In the genomic region with DNA sequence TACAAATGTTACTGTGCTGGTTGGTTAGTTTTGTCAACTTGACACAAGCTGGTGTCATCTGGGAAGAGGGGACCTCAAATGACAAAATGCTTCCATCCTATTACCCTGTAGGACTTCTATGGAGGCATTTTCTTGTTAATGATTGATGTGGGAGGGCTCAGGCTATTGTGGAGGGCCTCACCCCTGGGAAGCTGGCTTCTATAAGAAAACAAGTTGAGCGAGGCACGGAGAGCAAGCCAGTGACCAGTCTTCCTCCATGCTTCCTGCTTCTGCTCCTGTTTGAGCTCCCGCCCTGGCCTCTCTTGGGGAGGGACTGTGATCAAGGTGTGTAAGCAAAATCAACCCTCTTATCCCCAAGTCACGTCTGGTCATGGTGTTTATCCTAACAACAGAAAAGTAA, we compare ENCODE assay signal across 17 mouse cellular contexts. TPM values are rescaled to one million over a fixed set of nuclear protein-coding genes. Genes with fewer than 3 reads are reported as not detected.
A peak's percentile ranks its signal among the peaks of the same experiment; 100 is the strongest.
DNase-seq lines count a peak whose midpoint lies in the region; ATAC-seq lines count a peak whose summit lies in the region.
"Had no signal": no experiment of that assay in that cellular context is flagged by ENCODE, and none has a peak within 500 bp of the region (broad histone marks: within the 10 kb centered on the region; RNA-seq: fewer than 3 reads in every experiment).

No protein-coding gene starts in this region.

- ATAC-seq in heart, embryonic 13.5 days (ENCODE audit: extremely low read depth, insufficient number of reproducible peaks, low FRiP score, low TSS enrichment) = no peak
- peak; percentile 68; the same call in 1 of the 2 replicates for ATAC-seq in kidney, embryonic 15.5 days (replicated peaks; ENCODE audit: low FRiP score)
- ATAC-seq in hindbrain, embryonic 14.5 days (ENCODE audit: low FRiP score) = no peak
- ATAC-seq in limb, embryonic 11.5 days (ENCODE audit: insufficient number of reproducible peaks, low FRiP score, low TSS enrichment, low read depth) = no peak
- no peak for ATAC-seq in activated CD4-positive, CD25-positive, alpha-beta regulatory T cell, adult 4 months

- H3K36me3 ChIP-seq in heart, embryonic 13.5 days = no peaks in the 10 kb centered on the region
- no peaks in the 10 kb centered on the region for H3K36me3 ChIP-seq in heart, embryonic 10.5 days
- no peaks in the 10 kb centered on the region for H3K36me3 ChIP-seq in kidney, embryonic 15.5 days
- H3K36me3 ChIP-seq in hindbrain, embryonic 14.5 days (replicated peaks; ENCODE audit: control insufficient read depth, insufficient read depth) = no peaks in the 10 kb centered on the region
- no peaks in the 10 kb centered on the region for H3K36me3 ChIP-seq in limb, embryonic 11.5 days (ENCODE audit: control insufficient read depth, insufficient read depth, low read length)
- H3K36me3 ChIP-seq: embryonic facial prominence, embryonic 15.5 days; forebrain, embryonic 12.5 days; liver, embryonic 13.5 days; midbrain, embryonic 12.5 days had no signal

- H3K9ac ChIP-seq in heart, embryonic 13.5 days = no peak overlapping the region
- H3K9ac ChIP-seq in kidney, embryonic 15.5 days = no peak overlapping the region
- H3K9ac ChIP-seq in hindbrain, embryonic 14.5 days = no peak overlapping the region
- H3K9ac ChIP-seq in limb, embryonic 11.5 days (ENCODE audit: low read length) = no peak overlapping the region
- H3K9ac ChIP-seq: embryonic facial prominence, embryonic 15.5 days; forebrain, embryonic 12.5 days; liver, embryonic 13.5 days; midbrain, embryonic 12.5 days had no signal

- no peak for DNase-seq in heart, embryonic 10.5 days (ENCODE audit: low spot score)
- no peak for DNase-seq in kidney, postnatal 14 days
- DNase-seq in hindbrain, embryonic 14.5 days (ENCODE audit: low spot score) = no peak
- DNase-seq in limb, embryonic 11.5 days (ENCODE audit: low spot score) = peak; percentile 18
- DNase-seq in B cell, adult 2 months = no peak
- DNase-seq: adrenal gland, adult 2 months; cerebellum, adult 11-12 months; kidney, postnatal 36 days; liver, embryonic 13.5 days; lung, postnatal 14 days; thymus, adult 2 months had no signal

- peak overlapping the region; percentile 48 for H3K27ac ChIP-seq in heart, embryonic 13.5 days (replicated peaks)
- no peak overlapping the region for H3K27ac ChIP-seq in heart, embryonic 10.5 days
- H3K27ac ChIP-seq in kidney, embryonic 15.5 days = peak overlapping the region; percentile 51; the same call in 1 of the 2 replicates
- peak overlapping the region; percentile 60 for H3K27ac ChIP-seq in hindbrain, embryonic 14.5 days
- no peak overlapping the region for H3K27ac ChIP-seq in limb, embryonic 11.5 days (replicated peaks; ENCODE audit: low read depth, low read length)
- H3K27ac ChIP-seq: embryonic facial prominence, embryonic 15.5 days; forebrain, embryonic 12.5 days; liver, embryonic 13.5 days; midbrain, embryonic 12.5 days had no signal

- no peaks in the 10 kb centered on the region for H3K27me3 ChIP-seq in heart, embryonic 13.5 days (replicated peaks)
- H3K27me3 ChIP-seq in heart, embryonic 10.5 days (ENCODE audit: insufficient read depth, poor library complexity, severe bottlenecking) = no peaks in the 10 kb centered on the region
- no peaks in the 10 kb centered on the region for H3K27me3 ChIP-seq in kidney, embryonic 15.5 days
- H3K27me3 ChIP-seq in hindbrain, embryonic 14.5 days (ENCODE audit: control insufficient read depth, insufficient read depth, low read length) = no peaks in the 10 kb centered on the region
- H3K27me3 ChIP-seq in limb, embryonic 11.5 days (ENCODE audit: control insufficient read depth, insufficient read depth, low read length) = no peaks in the 10 kb centered on the region
- H3K27me3 ChIP-seq: embryonic facial prominence, embryonic 15.5 days; forebrain, embryonic 12.5 days; liver, embryonic 13.5 days had no signal

- H3K9me3 ChIP-seq in heart, embryonic 13.5 days = no peaks in the 10 kb centered on the region
- no peaks in the 10 kb centered on the region for H3K9me3 ChIP-seq in heart, embryonic 10.5 days
- H3K9me3 ChIP-seq in kidney, embryonic 15.5 days (replicated peaks) = no peaks in the 10 kb centered on the region
- H3K9me3 ChIP-seq in hindbrain, embryonic 14.5 days (ENCODE audit: control insufficient read depth, low read length) = no peaks in the 10 kb centered on the region
- H3K9me3 ChIP-seq in limb, embryonic 11.5 days (ENCODE audit: control insufficient read depth, low read length) = no peaks in the 10 kb centered on the region
- H3K9me3 ChIP-seq: embryonic facial prominence, embryonic 15.5 days; forebrain, embryonic 12.5 days; liver, embryonic 13.5 days; midbrain, embryonic 12.5 days had no signal

- no peak overlapping the region for H3K4me3 ChIP-seq in heart, embryonic 13.5 days
- no peak overlapping the region for H3K4me3 ChIP-seq in heart, embryonic 10.5 days
- no peak overlapping the region for H3K4me3 ChIP-seq in kidney, embryonic 15.5 days (replicated peaks)
- H3K4me3 ChIP-seq in hindbrain, embryonic 14.5 days (replicated peaks; ENCODE audit: low read length) = no peak overlapping the region
- no peak overlapping the region for H3K4me3 ChIP-seq in limb, embryonic 11.5 days (ENCODE audit: low read depth, low read length)
- H3K4me3 ChIP-seq: embryonic facial prominence, embryonic 15.5 days; forebrain, embryonic 12.5 days; liver, embryonic 13.5 days; midbrain, embryonic 12.5 days had no signal

- 50% methylated on average over 4 of the region's 4 CpGs for WGBS in heart, embryonic 13.5 days
- 53% methylated on average over 4 of the region's 4 CpGs for WGBS in heart, embryonic 10.5 days
- 41% methylated on average over 4 of the region's 4 CpGs for WGBS in kidney, embryonic 15.5 days
- 23% methylated on average over 4 of the region's 4 CpGs for WGBS in hindbrain, embryonic 14.5 days
- 68% methylated on average over 4 of the region's 4 CpGs for WGBS in limb, embryonic 11.5 days

- peaks cover 18% of the 10 kb centered on the region for H3K4me1 ChIP-seq in heart, embryonic 13.5 days
- 0 out of 2 replicates have a peak, but pooled peaks cover 3% of the 10 kb centered on the region for H3K4me1 ChIP-seq in heart, embryonic 10.5 days
- H3K4me1 ChIP-seq in kidney, embryonic 15.5 days = peaks cover 18% of the 10 kb centered on the region
- peaks cover 27% of the 10 kb centered on the region for H3K4me1 ChIP-seq in hindbrain, embryonic 14.5 days (replicated peaks; ENCODE audit: control insufficient read depth, insufficient read depth, low read length)
- H3K4me1 ChIP-seq in limb, embryonic 11.5 days (ENCODE audit: control insufficient read depth, insufficient read depth, low read length) = peaks cover 7% of the 10 kb centered on the region

- H3K4me2 ChIP-seq in heart, embryonic 13.5 days = no peak overlapping the region
- no peak overlapping the region for H3K4me2 ChIP-seq in kidney, embryonic 15.5 days
- H3K4me2 ChIP-seq in hindbrain, embryonic 14.5 days (replicated peaks) = no peak overlapping the region
- no peak overlapping the region for H3K4me2 ChIP-seq in limb, embryonic 11.5 days (ENCODE audit: low read depth, severe bottlenecking)
- H3K4me2 ChIP-seq: embryonic facial prominence, embryonic 15.5 days; forebrain, embryonic 12.5 days; liver, embryonic 13.5 days; midbrain, embryonic 12.5 days had no signal

RNA-seq across cellular contexts. Expression of a gene that starts 15.6 kb away (rescaled TPM):
- polyA plus RNA-seq in heart, embryonic 13.5 days (2015; fragmentation: Nextera tagmentation; extraction: Ambion mirVana) = 0.55 and 1.3 TPM in 2 replicates
- 0.73 and 0.78 TPM in 2 replicates for polyA plus RNA-seq in heart, embryonic 10.5 days (2016; fragmentation: Nextera tagmentation; extraction: Ambion mirVana)
- 1.6 and 2.0 TPM in 2 replicates for polyA plus RNA-seq in kidney, embryonic 15.5 days (2015; fragmentation: Nextera tagmentation; extraction: Ambion mirVana)
- 14.4 and 15.5 TPM in 2 replicates for polyA plus RNA-seq in hindbrain, embryonic 14.5 days (2014; fragmentation: Nextera tagmentation; extraction: Ambion mirVana)
- 1.4 and 2.2 TPM in 2 replicates for polyA plus RNA-seq in limb, embryonic 11.5 days (2014; fragmentation: Nextera tagmentation; extraction: Ambion mirVana)
- 10 to 100 TPM; 36.6 to 38.8 TPM for polyA plus RNA-seq in activated CD4-positive, CD25-positive, alpha-beta regulatory T cell, adult 4 months (2017; shearing (Covaris generic))

Comparison
In these comparisons a context has a peak if more than half of its experiments do, and no peak if none do; other contexts are left out.
1. H3K27ac ChIP-seq: peak in heart, embryonic 13.5 days (single experiment), kidney, embryonic 15.5 days (single experiment) and hindbrain, embryonic 14.5 days (single experiment); none in heart, embryonic 10.5 days (single experiment) and limb, embryonic 11.5 days (single experiment).